Mouse (Mus musculus): ENCODE measurements at regions not wholly inside any gene's neighbourhood (a gene's known extent, or its start where the extent isn't known, plus 50 kb on each side); places are given as distances from the start of the nearest gene placed in this dataset.

DNA sequence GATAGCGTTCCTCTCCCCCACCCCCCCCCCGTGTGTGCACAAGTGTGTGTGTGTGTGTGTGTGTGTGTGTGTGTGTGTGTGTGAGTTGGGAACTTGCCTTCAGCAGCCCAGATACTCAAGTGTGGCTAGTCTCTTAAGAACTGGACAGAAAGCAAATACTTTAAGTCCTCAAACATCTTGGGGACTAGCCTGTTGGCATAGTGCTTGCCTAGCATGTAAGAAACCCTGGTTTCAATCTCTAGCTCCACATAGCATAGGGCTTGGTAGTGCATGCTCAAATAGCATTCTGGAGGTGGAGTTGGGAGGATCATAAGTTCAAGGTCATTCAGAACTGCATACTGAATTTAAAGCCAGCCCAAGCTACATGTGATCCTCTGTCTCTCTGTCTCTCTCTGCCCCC lies 117.5 kb upstream of the Btg1 start:
- TF ChIP-seq CTCF (IDR thresholded peaks at IDR 0.05) (no peak), POLR2A (IDR thresholded peaks at IDR 0.05; ENCODE audit: insufficient read depth, low read depth, low read length) (no peak), EP300 (IDR thresholded peaks at IDR 0.05; ENCODE audit: insufficient read depth, low read depth, low read length) (no peak)

All from heart, adult 2 months (tissue).